Mouse (Mus musculus) c-Kit-positive CD71-positive TER-119-negative erythroid progenitor cells, embryonic 14.5 days (primary cell): ENCODE results near the gene Npas1.

ENCODE experiments used
- DNase-seq: peaks from one replicate; pipeline ENCODE4 v3.0.0-alpha.2; 2013; ENCODE audit warnings: low read depth

Gene Npas1

GRCm38 (mm10) chr7:16417141-16417771 is 60.3 kb downstream of the Npas1 start:
- DNase-seq, result no peak

- DNase-seq, result no peak
These were observed 62.1 kb downstream of the Npas1 start for GRCm38 (mm10) chr7:16415426-16415825.

- DNase-seq, result no peak
These were observed 64.6 kb downstream of the Npas1 start for GRCm38 (mm10) chr7:16412930-16413329.

- DNase-seq, result no peak
These were observed 65.2 kb downstream of the Npas1 start for GRCm38 (mm10) chr7:16412220-16412896.

DNA sequence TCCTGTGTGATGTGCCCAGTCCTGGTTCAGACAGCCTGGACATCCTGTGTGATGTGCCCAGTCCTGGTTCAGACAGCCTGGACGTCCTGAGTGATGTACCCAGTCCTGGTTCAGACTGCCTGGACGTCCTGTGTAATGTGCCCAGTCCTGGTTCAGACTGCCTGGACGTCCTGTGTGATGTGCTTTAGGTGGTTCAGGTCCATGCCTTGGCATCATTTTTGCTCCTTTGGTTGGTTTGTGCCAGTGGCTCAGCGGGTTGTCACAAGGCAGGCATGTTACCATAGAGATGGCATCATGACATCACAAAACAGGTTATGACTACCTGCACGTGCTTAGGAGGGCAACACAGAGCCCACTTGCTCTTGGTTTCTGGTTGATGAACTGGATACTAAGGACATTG is 66.4 kb downstream of the Npas1 start:
- DNase-seq, result no peak

DNA sequence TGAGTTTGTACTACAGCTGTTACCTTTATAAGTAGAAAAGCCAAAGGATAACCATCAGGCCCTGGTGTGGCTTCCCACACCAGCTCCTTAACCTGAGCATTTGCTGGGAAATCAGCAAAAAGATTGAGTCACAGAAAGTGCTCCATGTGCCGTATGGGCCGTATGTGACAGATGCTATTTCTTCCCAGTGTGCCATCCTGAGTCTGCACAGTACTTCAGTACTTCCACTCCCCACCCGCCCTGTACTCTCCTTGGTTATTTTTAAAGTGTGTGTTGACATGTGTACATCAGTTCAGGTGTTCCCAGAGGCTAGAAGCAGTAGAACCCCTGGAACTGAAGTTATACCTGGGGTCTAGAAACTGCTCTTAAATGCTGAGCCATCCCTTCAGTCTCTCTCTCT is 70.5 kb downstream of the Npas1 start:
- no peak for DNase-seq
